Mouse (Mus musculus): ENCODE results near the gene Coro1a. TPM values are rescaled to one million over a fixed set of nuclear protein-coding genes. Genes with fewer than 3 reads are reported as not detected.

Gene Coro1a
- polyA plus RNA-seq, 1 experiment: 71.6 TPM

- 99% methylated on average over 8 of the region's 8 CpGs for WGBS
- Histone ChIP-seq H3K27ac (ENCODE audit: insufficient read depth, low read depth, low read length) (peak overlapping the region; percentile 88; the same call in 1 of the 2 replicates), H3K27me3 (replicated peaks; ENCODE audit: control insufficient read depth, insufficient read depth, low read length) (no peaks in the 10 kb centered on the region), H3K36me3 (ENCODE audit: control insufficient read depth, insufficient read depth, low read length) (peaks cover 4% of the 10 kb centered on the region), H3K4me3 (ENCODE audit: insufficient read depth, low read depth, low read length) (peak overlapping the region; percentile 19), H3K4me1 (ENCODE audit: control insufficient read depth, insufficient read depth, low read length) (peaks cover 17% of the 10 kb centered on the region)
- no peak for DNase-seq
- TF ChIP-seq POLR2A (IDR thresholded peaks at IDR 0.05; ENCODE audit: low read depth, low read length) (no peak), CTCF (conservative IDR thresholded peaks at IDR 0.05; ENCODE audit: insufficient read depth, insufficient read length, low read depth, low read length) (no peak)
Measured at GRCm38 (mm10) chr7:126675104-126675503, 32.5 kb downstream of the Coro1a start.

GRCm38 (mm10) chr7:126672111-126672510 lies 35.5 kb downstream of the Coro1a start:
- no peak for TF ChIP-seq POLR2A (IDR thresholded peaks at IDR 0.05; ENCODE audit: low read depth, low read length)
- TF ChIP-seq CTCF (conservative IDR thresholded peaks at IDR 0.05; ENCODE audit: insufficient read depth, insufficient read length, low read depth, low read length): no peak
- no peak for DNase-seq
- H3K36me3 ChIP-seq (ENCODE audit: control insufficient read depth, insufficient read depth, low read length): peaks cover 4% of the 10 kb centered on the region
- H3K27ac ChIP-seq (ENCODE audit: insufficient read depth, low read depth, low read length): no peak overlapping the region
- WGBS: 97% methylated on average over 9 of the region's 9 CpGs
- peaks cover 10% of the 10 kb centered on the region for H3K4me1 ChIP-seq (ENCODE audit: control insufficient read depth, insufficient read depth, low read length)
- H3K4me3 ChIP-seq (ENCODE audit: insufficient read depth, low read depth, low read length): no peak overlapping the region
- H3K27me3 ChIP-seq (replicated peaks; ENCODE audit: control insufficient read depth, insufficient read depth, low read length): no peaks in the 10 kb centered on the region

- H3K4me3 ChIP-seq (ENCODE audit: insufficient read depth, low read depth, low read length): no peak overlapping the region
- peaks cover 4% of the 10 kb centered on the region for H3K36me3 ChIP-seq (ENCODE audit: control insufficient read depth, insufficient read depth, low read length)
- peaks cover under 1% of the 10 kb centered on the region; the same call in 1 of the 2 replicates for H3K4me1 ChIP-seq (ENCODE audit: control insufficient read depth, insufficient read depth, low read length)
- WGBS: 97% methylated on average over 3 of the region's 3 CpGs
- H3K27me3 ChIP-seq (replicated peaks; ENCODE audit: control insufficient read depth, insufficient read depth, low read length): no peaks in the 10 kb centered on the region
- H3K27ac ChIP-seq (ENCODE audit: insufficient read depth, low read depth, low read length): no peak overlapping the region
- no peak for DNase-seq
- no peak for TF ChIP-seq POLR2A (IDR thresholded peaks at IDR 0.05; ENCODE audit: low read depth, low read length)
- TF ChIP-seq CTCF (conservative IDR thresholded peaks at IDR 0.05; ENCODE audit: insufficient read depth, insufficient read length, low read depth, low read length): no peak
Measured at GRCm38 (mm10) chr7:126670152-126670551, 37.4 kb downstream of the Coro1a start.

GRCm38 (mm10) chr7:126668452-126668851 lies 39.1 kb downstream of the Coro1a start:
- Histone ChIP-seq H3K4me3 (ENCODE audit: insufficient read depth, low read depth, low read length) (no peak overlapping the region), H3K4me1 (ENCODE audit: control insufficient read depth, insufficient read depth, low read length) (no peaks in the 10 kb centered on the region), H3K36me3 (ENCODE audit: control insufficient read depth, insufficient read depth, low read length) (peaks cover 4% of the 10 kb centered on the region), H3K27me3 (replicated peaks; ENCODE audit: control insufficient read depth, insufficient read depth, low read length) (no peaks in the 10 kb centered on the region), H3K27ac (ENCODE audit: insufficient read depth, low read depth, low read length) (no peak overlapping the region)
- WGBS: 78% methylated on average over 5 of the region's 5 CpGs
- DNase-seq: no peak
- TF ChIP-seq CTCF (conservative IDR thresholded peaks at IDR 0.05; ENCODE audit: insufficient read depth, insufficient read length, low read depth, low read length) (no peak), POLR2A (IDR thresholded peaks at IDR 0.05; ENCODE audit: low read depth, low read length) (no peak)

GRCm38 (mm10) chr7:126667495-126668090 lies 40.0 kb downstream of the Coro1a start:
- TF ChIP-seq CTCF (conservative IDR thresholded peaks at IDR 0.05; ENCODE audit: insufficient read depth, insufficient read length, low read depth, low read length) (no peak), POLR2A (IDR thresholded peaks at IDR 0.05; ENCODE audit: low read depth, low read length) (no peak)
- no peak overlapping the region for H3K4me3 ChIP-seq (ENCODE audit: insufficient read depth, low read depth, low read length)
- 80% methylated on average over 9 of the region's 9 CpGs for WGBS
- H3K36me3 ChIP-seq (ENCODE audit: control insufficient read depth, insufficient read depth, low read length): peaks cover under 1% of the 10 kb centered on the region
- no peak for DNase-seq
- H3K27ac ChIP-seq (ENCODE audit: insufficient read depth, low read depth, low read length): no peak overlapping the region
- H3K27me3 ChIP-seq (replicated peaks; ENCODE audit: control insufficient read depth, insufficient read depth, low read length): no peaks in the 10 kb centered on the region
- no peaks in the 10 kb centered on the region for H3K4me1 ChIP-seq (ENCODE audit: control insufficient read depth, insufficient read depth, low read length)

- H3K27me3 ChIP-seq (replicated peaks; ENCODE audit: control insufficient read depth, insufficient read depth, low read length): no peaks in the 10 kb centered on the region
- no peaks in the 10 kb centered on the region; the same call in none of the 2 replicates for H3K36me3 ChIP-seq (ENCODE audit: control insufficient read depth, insufficient read depth, low read length)
- DNase-seq: peak; percentile 57
- H3K27ac ChIP-seq (ENCODE audit: insufficient read depth, low read depth, low read length): no peak overlapping the region
- 90% methylated on average over 3 of the region's 3 CpGs for WGBS
- H3K4me1 ChIP-seq (ENCODE audit: control insufficient read depth, insufficient read depth, low read length): no peaks in the 10 kb centered on the region
- TF ChIP-seq POLR2A (IDR thresholded peaks at IDR 0.05; ENCODE audit: low read depth, low read length) (no peak), CTCF (conservative IDR thresholded peaks at IDR 0.05; ENCODE audit: insufficient read depth, insufficient read length, low read depth, low read length) (no peak)
- no peak overlapping the region for H3K4me3 ChIP-seq (ENCODE audit: insufficient read depth, low read depth, low read length)
Measured at GRCm38 (mm10) chr7:126665269-126665668, 42.3 kb downstream of the Coro1a start.

- 69% methylated on average over 8 of the region's 8 CpGs for WGBS
- H3K27ac ChIP-seq (ENCODE audit: insufficient read depth, low read depth, low read length): no peak overlapping the region
- no peaks in the 10 kb centered on the region; the same call in none of the 2 replicates for H3K36me3 ChIP-seq (ENCODE audit: control insufficient read depth, insufficient read depth, low read length)
- H3K27me3 ChIP-seq (replicated peaks; ENCODE audit: control insufficient read depth, insufficient read depth, low read length): no peaks in the 10 kb centered on the region
- no peaks in the 10 kb centered on the region for H3K4me1 ChIP-seq (ENCODE audit: control insufficient read depth, insufficient read depth, low read length)
- DNase-seq: no peak
- no peak overlapping the region for H3K4me3 ChIP-seq (ENCODE audit: insufficient read depth, low read depth, low read length)
- TF ChIP-seq POLR2A (IDR thresholded peaks at IDR 0.05; ENCODE audit: low read depth, low read length) (no peak), CTCF (conservative IDR thresholded peaks at IDR 0.05; ENCODE audit: insufficient read depth, insufficient read length, low read depth, low read length) (no peak)
Measured at GRCm38 (mm10) chr7:126663646-126664045, 43.9 kb downstream of the Coro1a start.

All from kidney, adult 2 months (tissue).